Mouse (Mus musculus): Measurements from ENCODE around the gene Baz2b. TPM values are rescaled to one million over a fixed set of nuclear protein-coding genes. Genes with fewer than 3 reads are reported as not detected.
"Not testable (repeated sequence)": the region's sequence is repeated elsewhere in the genome, so short reads cannot be mapped to it uniquely, and the experiment has no call there.

The Baz2b gene
- total RNA-seq, 2 experiments from 2014 or later: 74.9 to 76.0 TPM

- peak; percentile 93 for ATAC-seq (replicated peaks; ENCODE audit: poor library complexity, severe bottlenecking)
These were observed 95.7 kb downstream of the Baz2b start for GRCm38 (mm10) chr2:60113661-60114560.

GRCm38 (mm10) chr2:60112116-60112515, 97.5 kb downstream of the Baz2b start:
- ATAC-seq (replicated peaks; ENCODE audit: poor library complexity, severe bottlenecking): no peak

GRCm38 (mm10) chr2:60109001-60109400, 100.6 kb downstream of the Baz2b start:
- ATAC-seq (replicated peaks; ENCODE audit: poor library complexity, severe bottlenecking): no peak

- ATAC-seq (replicated peaks; ENCODE audit: poor library complexity, severe bottlenecking): no peak
These were observed 113.0 kb downstream of the Baz2b start for GRCm38 (mm10) chr2:60096625-60097024.

GRCm38 (mm10) chr2:60090280-60090679, 119.4 kb downstream of the Baz2b start:
- ATAC-seq (replicated peaks; ENCODE audit: poor library complexity, severe bottlenecking): no peak

- ATAC-seq (replicated peaks; ENCODE audit: poor library complexity, severe bottlenecking): peak; percentile 2; the same call in 1 of the 2 replicates
These were observed 120.0 kb downstream of the Baz2b start for GRCm38 (mm10) chr2:60089528-60090247.

GRCm38 (mm10) chr2:60088785-60089527, 120.7 kb downstream of the Baz2b start:
- ATAC-seq (replicated peaks; ENCODE audit: poor library complexity, severe bottlenecking): peak; percentile 68

GRCm38 (mm10) chr2:60086197-60086903, 123.3 kb downstream of the Baz2b start:
- peak; percentile 84 for ATAC-seq (replicated peaks; ENCODE audit: poor library complexity, severe bottlenecking)

- no peak for ATAC-seq (replicated peaks; ENCODE audit: poor library complexity, severe bottlenecking)
These were observed 124.8 kb downstream of the Baz2b start for GRCm38 (mm10) chr2:60084823-60085222.

GRCm38 (mm10) chr2:60082984-60083636, 126.5 kb downstream of the Baz2b start:
- ATAC-seq (replicated peaks; ENCODE audit: poor library complexity, severe bottlenecking): peak; percentile 64

- no peak for ATAC-seq (replicated peaks; ENCODE audit: poor library complexity, severe bottlenecking)
These were observed 127.4 kb downstream of the Baz2b start for GRCm38 (mm10) chr2:60082225-60082624.

GRCm38 (mm10) chr2:60080831-60081230, 128.8 kb downstream of the Baz2b start:
- no peak for ATAC-seq (replicated peaks; ENCODE audit: poor library complexity, severe bottlenecking)

GRCm38 (mm10) chr2:60077631-60078030, 132.0 kb downstream of the Baz2b start:
- no peak for ATAC-seq (replicated peaks; ENCODE audit: poor library complexity, severe bottlenecking)

- peak; percentile 87 for ATAC-seq (replicated peaks; ENCODE audit: poor library complexity, severe bottlenecking)
These were observed 132.8 kb downstream of the Baz2b start for GRCm38 (mm10) chr2:60076800-60077199.

GRCm38 (mm10) chr2:60076025-60076424, 133.6 kb downstream of the Baz2b start:
- no peak for ATAC-seq (replicated peaks; ENCODE audit: poor library complexity, severe bottlenecking)

- ATAC-seq (replicated peaks; ENCODE audit: poor library complexity, severe bottlenecking): not testable (repeated sequence)
These were observed 135.8 kb downstream of the Baz2b start for GRCm38 (mm10) chr2:60073798-60074197.

- peak; percentile 88 for ATAC-seq (replicated peaks; ENCODE audit: poor library complexity, severe bottlenecking)
These were observed 137.8 kb downstream of the Baz2b start for GRCm38 (mm10) chr2:60071813-60072212.

- ATAC-seq (replicated peaks; ENCODE audit: poor library complexity, severe bottlenecking): peak; percentile 78
These were observed 138.7 kb downstream of the Baz2b start for GRCm38 (mm10) chr2:60070938-60071337.

GRCm38 (mm10) chr2:60068468-60068867, 141.2 kb downstream of the Baz2b start:
- ATAC-seq (replicated peaks; ENCODE audit: poor library complexity, severe bottlenecking): no peak

Measured in granulocyte monocyte progenitor cell, adult 5-6 weeks (primary cell).